Mouse (Mus musculus) c-Kit-positive CD71-negative TER-119-negative erythroid progenitor cells, embryonic 14.5 days (primary cell): Measurements from ENCODE around the gene Mpo.
A peak's percentile ranks its signal among the peaks of the same experiment; 100 is the strongest.

Experiments used
- DNase-seq: peaks from one replicate; pipeline ENCODE4 v3.0.0-alpha.2; 2013; ENCODE audit warnings: low read depth

Gene Mpo

GRCm38 (mm10) chr11:87805448-87805847 lies 12.1 kb downstream of the Mpo start:
- DNase-seq: peak; percentile 50

- DNase-seq: no peak
Measured at GRCm38 (mm10) chr11:87807433-87807832, 14.1 kb downstream of the Mpo start.

GRCm38 (mm10) chr11:87808236-87808635 lies 14.9 kb downstream of the Mpo start:
- DNase-seq: no peak

- peak; percentile 48 for DNase-seq
Measured at GRCm38 (mm10) chr11:87811396-87811795, 18.0 kb downstream of the Mpo start.

GRCm38 (mm10) chr11:87814831-87815230 lies 21.4 kb downstream of the Mpo start:
- no peak for DNase-seq

GRCm38 (mm10) chr11:87816707-87817442 lies 23.5 kb downstream of the Mpo start:
- no peak for DNase-seq

- DNase-seq: no peak
Measured at GRCm38 (mm10) chr11:87817443-87817773, 24.0 kb downstream of the Mpo start.

GRCm38 (mm10) chr11:87821502-87821901 lies 28.1 kb downstream of the Mpo start:
- no peak for DNase-seq

GRCm38 (mm10) chr11:87828239-87828900 lies 35.0 kb downstream of the Mpo start, which contains the start of gene Lpo:
Lpo (minus strand) TSS chr11:87828289.
- no peak for DNase-seq

GRCm38 (mm10) chr11:87840676-87841075 lies 47.3 kb downstream of the Mpo start:
- no peak for DNase-seq

GRCm38 (mm10) chr11:87841436-87841835 lies 48.1 kb downstream of the Mpo start:
- no peak for DNase-seq

- DNase-seq: no peak
Measured at GRCm38 (mm10) chr11:87846968-87847600, 53.7 kb downstream of the Mpo start.

GRCm38 (mm10) chr11:87847884-87848283 lies 54.5 kb downstream of the Mpo start:
- no peak for DNase-seq

GRCm38 (mm10) chr11:87852690-87853596 lies 59.6 kb downstream of the Mpo start, which contains the start of gene Mks1:
Mks1 (plus strand) TSS chr11:87853215.
- DNase-seq: peak; percentile 86

- no peak for DNase-seq
Measured at GRCm38 (mm10) chr11:87853597-87853954, 60.2 kb downstream of the Mpo start.
